Mouse (Mus musculus): ENCODE results near the gene Lgalsl.

GRCm38 (mm10) chr11:20859858-20860257 lies 29.0 kb upstream of the Lgalsl start:
- TF ChIP-seq ZC3H11A (IDR thresholded peaks at IDR 0.05; ENCODE audit: low read depth, low read length), result no peak
- no peak for TF ChIP-seq ZKSCAN1 (IDR thresholded peaks at IDR 0.05; ENCODE audit: borderline replicate concordance, low read depth, low read length)
- no peak for TF ChIP-seq NELFE (IDR thresholded peaks at IDR 0.05; ENCODE audit: low read depth, low read length)
- no peak for TF ChIP-seq POLR2A (IDR thresholded peaks at IDR 0.05; ENCODE audit: low read depth, low read length)

All from CH12.LX (cell line).